In genomic region chr9:32705827-32706478, GRCm38 (mm10) we compare ENCODE assay signal across 10 mouse cellular contexts.
DNase-seq lines count a peak whose midpoint lies in the region; ATAC-seq and TF ChIP-seq lines count a peak whose summit lies in the region.
"Had no signal": no experiment of that assay in that cellular context is flagged by ENCODE, and none has a peak within 500 bp of the region (broad histone marks: within the 10 kb centered on the region; RNA-seq: fewer than 3 reads in every experiment).

No protein-coding gene starts in this region.

- no peaks in the 10 kb centered on the region for H3K27me3 ChIP-seq in kidney, embryonic 16.5 days (ENCODE audit: insufficient read depth, low read length)
- H3K27me3 ChIP-seq in intestine, embryonic 16.5 days (replicated peaks; ENCODE audit: control insufficient read depth, insufficient read depth, low read length), result no peaks in the 10 kb centered on the region
- H3K27me3 ChIP-seq in stomach, postnatal 0 days (ENCODE audit: control insufficient read depth, insufficient read depth, low read length), result no peaks in the 10 kb centered on the region
- H3K27me3 ChIP-seq: embryonic facial prominence, embryonic 12.5 days had no signal

- no peak for TF ChIP-seq CTCF in stomach, postnatal 0 days (IDR thresholded peaks at IDR 0.05; ENCODE audit: low read depth)

- no peak for TF ChIP-seq EP300 in stomach, postnatal 0 days (optimal IDR thresholded peaks at IDR 0.05)

- DNase-seq in kidney, postnatal 10 days, result no peak
- DNase-seq in stomach, postnatal 0 days (ENCODE audit: low spot score), result no peak
- no peak for DNase-seq in layer of hippocampus, adult 8-10 months (ENCODE audit: low spot score in 2 of 2)
- no peak for DNase-seq in retina, postnatal 1 day
- no peak for DNase-seq in embryo, embryonic 10.5 days (ENCODE audit: low spot score)
- DNase-seq: gastrocnemius, postnatal 14 days had no signal

- H3K9ac ChIP-seq in kidney, embryonic 16.5 days (replicated peaks; ENCODE audit: low read length), result no peak overlapping the region
- no peak overlapping the region for H3K9ac ChIP-seq in intestine, embryonic 16.5 days (ENCODE audit: low read depth, low read length)
- no peak overlapping the region for H3K9ac ChIP-seq in stomach, postnatal 0 days (ENCODE audit: low read length)
- H3K9ac ChIP-seq: embryonic facial prominence, embryonic 12.5 days had no signal

- WGBS in kidney, embryonic 16.5 days, result 68% methylated on average over 9 of the region's 9 CpGs
- WGBS in intestine, embryonic 16.5 days, result 40% methylated on average over 9 of the region's 9 CpGs
- WGBS in stomach, postnatal 0 days, result 38% methylated on average over 9 of the region's 9 CpGs

- H3K4me2 ChIP-seq in kidney, embryonic 16.5 days (replicated peaks; ENCODE audit: low read depth, low read length), result no peak overlapping the region
- no peak overlapping the region for H3K4me2 ChIP-seq in intestine, embryonic 16.5 days (ENCODE audit: low read depth, low read length)
- H3K4me2 ChIP-seq in stomach, postnatal 0 days (replicated peaks; ENCODE audit: low read depth), result no peak overlapping the region
- H3K4me2 ChIP-seq: embryonic facial prominence, embryonic 12.5 days had no signal

- H3K36me3 ChIP-seq in kidney, embryonic 16.5 days (ENCODE audit: insufficient read depth, low read length), result no peaks in the 10 kb centered on the region
- H3K36me3 ChIP-seq in intestine, embryonic 16.5 days (ENCODE audit: control insufficient read depth, insufficient read depth, low read length), result no peaks in the 10 kb centered on the region
- no peaks in the 10 kb centered on the region for H3K36me3 ChIP-seq in stomach, postnatal 0 days (ENCODE audit: control insufficient read depth, insufficient read depth, low read length)
- H3K36me3 ChIP-seq: embryonic facial prominence, embryonic 12.5 days had no signal

- 0 out of 2 replicates have a peak, but pooled peaks have one; percentile 21 for ATAC-seq in kidney, embryonic 16.5 days (ENCODE audit: low FRiP score, low TSS enrichment)
- peak; percentile 26 for ATAC-seq in activated CD4-positive, CD25-positive, alpha-beta regulatory T cell, adult 4 months
- peak; percentile 63 for ATAC-seq in intestine, embryonic 16.5 days
- ATAC-seq in stomach, postnatal 0 days (ENCODE audit: low FRiP score, low TSS enrichment), result peak; percentile 56

- H3K27ac ChIP-seq in kidney, embryonic 16.5 days (ENCODE audit: low read length), result no peak overlapping the region
- H3K27ac ChIP-seq in intestine, embryonic 16.5 days (ENCODE audit: low read length), result no peak overlapping the region
- peak overlapping the region; percentile 26; the same call in 1 of the 2 replicates for H3K27ac ChIP-seq in stomach, postnatal 0 days (replicated peaks)
- H3K27ac ChIP-seq: embryonic facial prominence, embryonic 12.5 days had no signal

- H3K4me3 ChIP-seq in kidney, embryonic 16.5 days (ENCODE audit: low read length), result no peak overlapping the region
- no peak overlapping the region for H3K4me3 ChIP-seq in intestine, embryonic 16.5 days (ENCODE audit: low read length)
- no peak overlapping the region for H3K4me3 ChIP-seq in stomach, postnatal 0 days (ENCODE audit: low read depth, low read length)
- H3K4me3 ChIP-seq: embryonic facial prominence, embryonic 12.5 days had no signal

- no peaks in the 10 kb centered on the region for H3K9me3 ChIP-seq in kidney, embryonic 16.5 days (ENCODE audit: low read length)
- no peaks in the 10 kb centered on the region for H3K9me3 ChIP-seq in intestine, embryonic 16.5 days (ENCODE audit: control insufficient read depth, low read length)
- no peaks in the 10 kb centered on the region for H3K9me3 ChIP-seq in stomach, postnatal 0 days (ENCODE audit: control insufficient read depth, low read length)
- H3K9me3 ChIP-seq: embryonic facial prominence, embryonic 12.5 days had no signal

- H3K4me1 ChIP-seq in kidney, embryonic 16.5 days (ENCODE audit: insufficient read depth, low read length), result peaks cover 56% of the 10 kb centered on the region
- peaks cover 28% of the 10 kb centered on the region for H3K4me1 ChIP-seq in intestine, embryonic 16.5 days (ENCODE audit: control insufficient read depth, insufficient read depth, low read length)
- no peaks in the 10 kb centered on the region for H3K4me1 ChIP-seq in stomach, postnatal 0 days (replicated peaks; ENCODE audit: control insufficient read depth, insufficient read depth)
